Comparison of ENCODE assay signal across 7 mouse cellular contexts in the genomic region with DNA sequence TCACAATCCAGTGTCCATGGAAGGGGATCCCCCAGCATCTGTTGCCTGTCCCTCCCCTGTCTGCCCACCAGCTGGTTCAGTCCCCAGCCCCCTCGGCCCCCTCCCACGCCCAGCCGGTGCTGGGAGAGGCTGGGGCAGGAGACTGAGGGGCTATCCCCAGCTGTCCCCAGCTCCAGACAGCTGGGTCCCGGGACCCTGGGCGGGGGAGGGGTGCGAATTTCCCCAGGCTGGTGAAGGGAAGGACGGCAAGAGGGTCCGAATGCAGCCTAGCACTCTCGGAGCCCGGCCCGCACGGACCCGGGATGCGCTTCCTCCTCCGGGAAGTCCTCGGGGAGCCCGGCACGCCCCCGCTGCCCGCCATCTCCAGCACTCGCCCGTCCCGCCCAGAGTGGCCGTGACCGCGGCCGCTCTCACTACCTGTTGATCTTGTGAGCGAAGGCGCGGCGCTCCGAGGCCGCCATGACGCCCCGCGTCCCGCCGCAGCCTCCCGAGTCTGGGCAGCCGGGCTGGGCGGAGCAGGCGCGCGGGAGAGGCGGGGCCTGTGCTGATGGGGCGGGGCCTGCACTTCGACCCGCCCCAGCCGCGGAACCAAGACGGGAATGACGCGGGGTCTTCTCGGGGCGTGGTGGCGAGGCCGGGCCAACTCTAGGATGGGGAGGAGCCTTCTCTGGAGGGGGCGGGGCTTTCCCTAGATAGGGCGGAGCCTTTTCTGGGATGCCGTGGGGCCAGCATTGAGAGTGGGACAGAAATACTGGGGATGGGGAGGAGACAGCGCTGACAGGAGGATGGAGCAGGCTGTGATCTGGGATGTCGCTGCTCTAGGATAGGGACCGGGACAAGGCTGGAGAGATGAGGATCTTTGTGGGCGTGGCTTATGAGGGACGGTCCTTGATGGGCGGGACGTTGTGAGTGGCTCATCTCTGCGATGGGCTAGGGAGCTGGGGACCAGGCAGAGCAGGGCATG. TPM values are rescaled to one million over a fixed set of nuclear protein-coding genes. Genes with fewer than 3 reads are reported as not detected.
A peak's percentile ranks its signal among the peaks of the same experiment; 100 is the strongest.
DNase-seq lines count a peak whose midpoint lies in the region; ATAC-seq and TF ChIP-seq lines count a peak whose summit lies in the region.

A gene (minus strand): TSS at position 508 of the 964 bp plus-strand sequence.

- intact Hi-C loops in heart, adult 2 months (cut with DNase I), result no loop called here

- H3K4me3 ChIP-seq in embryonic facial prominence, embryonic 13.5 days, result peak within 1 kb of the TSS; percentile 78
- H3K4me3 ChIP-seq in heart, adult 2 months, result peak within 1 kb of the TSS; percentile 88
- H3K4me3 ChIP-seq in limb, embryonic 12.5 days (replicated peaks), result peak within 1 kb of the TSS; percentile 69
- H3K4me3 ChIP-seq in midbrain, embryonic 14.5 days (replicated peaks; ENCODE audit: low read depth, low read length), result peak within 1 kb of the TSS; percentile 42

- no peaks in the 10 kb centered on the region for H3K27me3 ChIP-seq in embryonic facial prominence, embryonic 13.5 days
- no peaks in the 10 kb centered on the region for H3K27me3 ChIP-seq in heart, adult 2 months (ENCODE audit: control insufficient read depth, insufficient read depth, low read length)
- no peaks in the 10 kb centered on the region for H3K27me3 ChIP-seq in limb, embryonic 12.5 days
- H3K27me3 ChIP-seq in midbrain, embryonic 14.5 days (ENCODE audit: control insufficient read depth, insufficient read depth, low read length), result no peaks in the 10 kb centered on the region

- H3K9ac ChIP-seq in embryonic facial prominence, embryonic 13.5 days, result peak within 1 kb of the TSS; percentile 79
- H3K9ac ChIP-seq in heart, adult 2 months (ENCODE audit: low read depth, low read length), result peak within 1 kb of the TSS; percentile 97
- peak within 1 kb of the TSS; percentile 81 for H3K9ac ChIP-seq in limb, embryonic 12.5 days (replicated peaks)
- peak within 1 kb of the TSS; percentile 45; the same call in 1 of the 2 replicates for H3K9ac ChIP-seq in midbrain, embryonic 14.5 days (replicated peaks; ENCODE audit: low read length)

- 1% methylated on average over 68 of the region's 68 CpGs for WGBS in embryonic facial prominence, embryonic 13.5 days
- 2% methylated on average over 67 of the region's 68 CpGs for WGBS in heart, adult 2 months
- 1% methylated on average over 68 of the region's 68 CpGs for WGBS in limb, embryonic 12.5 days
- under 1% methylated on average over 67 of the region's 68 CpGs for WGBS in midbrain, embryonic 14.5 days

- TF ChIP-seq EP300 in heart, adult 2 months (IDR thresholded peaks at IDR 0.05; ENCODE audit: insufficient read depth, low read depth, low read length), result no peak

- H3K27ac ChIP-seq in embryonic facial prominence, embryonic 13.5 days, result peak within 1 kb of the TSS; percentile 64
- peak within 1 kb of the TSS; percentile 95 for H3K27ac ChIP-seq in heart, adult 2 months
- peak within 1 kb of the TSS; percentile 66 for H3K27ac ChIP-seq in limb, embryonic 12.5 days
- no peak within 1 kb of the TSS for H3K27ac ChIP-seq in midbrain, embryonic 14.5 days (replicated peaks; ENCODE audit: low read depth, low read length)

- no peak for TF ChIP-seq CTCF in heart, adult 2 months (IDR thresholded peaks at IDR 0.05)

- peak within 1 kb of the TSS; percentile 73 for H3K4me2 ChIP-seq in embryonic facial prominence, embryonic 13.5 days
- H3K4me2 ChIP-seq in limb, embryonic 12.5 days, result peak within 1 kb of the TSS; percentile 73
- H3K4me2 ChIP-seq in midbrain, embryonic 14.5 days (ENCODE audit: low read length), result peak within 1 kb of the TSS; percentile 63

- no peaks in the 10 kb centered on the region; the same call in 1 of the 2 replicates for H3K79me2 ChIP-seq in heart, adult 2 months (replicated peaks; ENCODE audit: control insufficient read depth, insufficient read depth, low read length)

- H3K36me3 ChIP-seq in embryonic facial prominence, embryonic 13.5 days, result no peaks in the 10 kb centered on the region
- H3K36me3 ChIP-seq in heart, adult 2 months (ENCODE audit: control insufficient read depth, insufficient read depth, low read length), result no peaks in the 10 kb centered on the region; the same call in 1 of the 2 replicates
- no peaks in the 10 kb centered on the region for H3K36me3 ChIP-seq in limb, embryonic 12.5 days
- no peaks in the 10 kb centered on the region for H3K36me3 ChIP-seq in midbrain, embryonic 14.5 days (ENCODE audit: control insufficient read depth, insufficient read depth, low read length)

- H3K4me1 ChIP-seq in embryonic facial prominence, embryonic 13.5 days, result peaks cover 26% of the 10 kb centered on the region
- peaks cover 26% of the 10 kb centered on the region for H3K4me1 ChIP-seq in heart, adult 2 months (ENCODE audit: control insufficient read depth, insufficient read depth, low read length)
- peaks cover 40% of the 10 kb centered on the region for H3K4me1 ChIP-seq in limb, embryonic 12.5 days (replicated peaks)
- H3K4me1 ChIP-seq in midbrain, embryonic 14.5 days (ENCODE audit: control insufficient read depth, insufficient read depth, low read length), result 0 out of 2 replicates have a peak, but pooled peaks cover 5% of the 10 kb centered on the region

- peak; percentile 91 to 95 for DNase-seq in adrenal gland, postnatal 36 days
- peak; percentile 91 to 93 for DNase-seq in heart, adult 2 months
- peak; percentile 86 to 88 for DNase-seq in kidney, adult 8-10 months
- DNase-seq in midbrain, embryonic 14.5 days, result peak; percentile 82
- peak; percentile 62 for DNase-seq in spleen, adult 12 weeks (ENCODE audit: low spot score)

- TF ChIP-seq POLR2A in heart, adult 2 months (IDR thresholded peaks at IDR 0.05; ENCODE audit: insufficient read depth, low read depth, low read length), result peak; percentile 66

- no peaks in the 10 kb centered on the region for H3K9me3 ChIP-seq in embryonic facial prominence, embryonic 13.5 days
- H3K9me3 ChIP-seq in limb, embryonic 12.5 days, result no peaks in the 10 kb centered on the region
- H3K9me3 ChIP-seq in midbrain, embryonic 14.5 days (ENCODE audit: control insufficient read depth, low read length), result no peaks in the 10 kb centered on the region

- peak; percentile 82 for ATAC-seq in embryonic facial prominence, embryonic 13.5 days (ENCODE audit: insufficient number of reproducible peaks, insufficient read depth, low FRiP score, low TSS enrichment, low read depth)
- peak; percentile 85 for ATAC-seq in limb, embryonic 12.5 days (ENCODE audit: insufficient number of reproducible peaks, insufficient read depth, low FRiP score, low TSS enrichment, low read depth)
- peak; percentile 87 for ATAC-seq in midbrain, embryonic 14.5 days (ENCODE audit: low FRiP score, low TSS enrichment)

RNA-seq across cellular contexts. Expression of the gene that starts here (rescaled TPM):
- total RNA-seq in adrenal gland, postnatal 36 days (2021), result 10 to 100 TPM; 31.2 to 40.7 TPM
- polyA plus RNA-seq in embryonic facial prominence, embryonic 13.5 days (2015; fragmentation: Nextera tagmentation; extraction: Ambion mirVana), result 27.4 and 29.2 TPM in 2 replicates
- 10 to 100 TPM; 25.9 to 33.8 TPM for total RNA-seq in heart, adult 2 months (2021)
- 87.9 and 92.7 TPM in 2 replicates for polyA plus RNA-seq in heart, adult 2 months (2012; rRNA removed)
- 38.3 and 38.9 TPM in 2 replicates for polyA plus RNA-seq in limb, embryonic 12.5 days (2016; fragmentation: Nextera tagmentation; extraction: Ambion mirVana)
- 7.2 and 12.7 TPM in 2 replicates for polyA plus RNA-seq in midbrain, embryonic 14.5 days (2014; fragmentation: Nextera tagmentation; extraction: Ambion mirVana)

Comparison
In these comparisons a context has a peak if more than half of its experiments do, and no peak if none do; other contexts are left out.
1. H3K9ac ChIP-seq: peak in every context shown above with its lines; median percentile 97 in heart, adult 2 months; 81 in limb, embryonic 12.5 days; 79 in embryonic facial prominence, embryonic 13.5 days; 45 in midbrain, embryonic 14.5 days.